Mouse (Mus musculus): ENCODE measurements around the gene Med12. TPM values are rescaled to one million over a fixed set of nuclear protein-coding genes. Genes with fewer than 3 reads are reported as not detected.

Med12 gene
- total RNA-seq, 2 experiments from 2014 or later = 29.2 to 64.0 TPM

Other genes starting within 250 kb of the Med12 start
- 0.05 and 0.12 TPM in 2 replicates for gene Tex11, start 214.4 kb upstream of the Med12 start, total RNA-seq (2015)
- 0.41 and 1.2 TPM in 2 replicates for gene Tex11, start 214.4 kb upstream of the Med12 start, total RNA-seq (2017)
- 0.27 TPM in 1 of 2 replicates, not detected in the other for gene Slc7a3, start 188.0 kb upstream of the Med12 start, total RNA-seq (2015)
- gene Slc7a3, start 188.0 kb upstream of the Med12 start, total RNA-seq (2017) = 0.41 TPM in 1 of 2 replicates, not detected in the other
- 39.8 and 40.7 TPM in 2 replicates for gene Snx12, start 51.5 kb upstream of the Med12 start, total RNA-seq (2015)
- gene Snx12, start 51.5 kb upstream of the Med12 start, total RNA-seq (2017) = 50.9 and 56.9 TPM in 2 replicates
- 5.8 and 6.0 TPM in 2 replicates for gene Foxo4, start 19.5 kb upstream of the Med12 start, total RNA-seq (2015)
- gene Foxo4, start 19.5 kb upstream of the Med12 start, total RNA-seq (2017) = 16.3 and 17.1 TPM in 2 replicates
- 1.0 TPM in 1 of 2 replicates, not detected in the other for gene Gm614, start 10.0 kb upstream of the Med12 start, total RNA-seq (2015)
- gene Gm614, start 10.0 kb upstream of the Med12 start, total RNA-seq (2017) = 0.91 TPM in 1 of 2 replicates, not detected in the other
- gene Il2rg, start 5.8 kb upstream of the Med12 start, total RNA-seq (2015) = 33.6 and 40.5 TPM in 2 replicates
- 19.2 and 28.9 TPM in 2 replicates for gene Il2rg, start 5.8 kb upstream of the Med12 start, total RNA-seq (2017)
- gene Gm20489, start 5.0 kb upstream of the Med12 start, total RNA-seq (2015) = not detected in 2 replicates
- gene Gm20489, start 5.0 kb upstream of the Med12 start, total RNA-seq (2017) = not detected in 2 replicates
- gene Nlgn3, start 25.1 kb downstream of the Med12 start, total RNA-seq (2015) = not detected in 2 replicates
- gene Nlgn3, start 25.1 kb downstream of the Med12 start, total RNA-seq (2017) = 0.24 TPM in 1 of 2 replicates, not detected in the other
- not detected in 2 replicates for gene Gjb1, start 102.3 kb downstream of the Med12 start, total RNA-seq (2015)
- not detected in 2 replicates for gene Gjb1, start 102.3 kb downstream of the Med12 start, total RNA-seq (2017)
- 44.6 and 47.2 TPM in 2 replicates for gene Zmym3, start 146.8 kb downstream of the Med12 start, total RNA-seq (2015)
- gene Zmym3, start 146.8 kb downstream of the Med12 start, total RNA-seq (2017) = 25.1 and 30.1 TPM in 2 replicates
- 244 and 248 TPM in 2 replicates for gene Nono, start 155.3 kb downstream of the Med12 start, total RNA-seq (2015)
- gene Nono, start 155.3 kb downstream of the Med12 start, total RNA-seq (2017) = 452 and 507 TPM in 2 replicates
- 0.88 and 1.9 TPM in 2 replicates for gene Itgb1bp2, start 175.1 kb downstream of the Med12 start, total RNA-seq (2015)
- 0.12 TPM in 1 of 2 replicates, not detected in the other for gene Itgb1bp2, start 175.1 kb downstream of the Med12 start, total RNA-seq (2017)

Data from megakaryocyte progenitor cell, adult 5-6 weeks (primary cell).